Mouse (Mus musculus) kidney, postnatal 0 days (tissue): ENCODE measurements around the gene Il31ra. TPM values are rescaled to one million over a fixed set of nuclear protein-coding genes. Genes with fewer than 3 reads are reported as not detected.
"Not testable (repeated sequence)": the region's sequence is repeated elsewhere in the genome, so short reads cannot be mapped to it uniquely, and the experiment has no call there.

Experiments used
- ATAC-seq: fragments of 200-750 bp; cut with Nextera tagmentation; replicated peaks from 2 replicates; pipeline ENCODE4 v1.8.0; 2017; ENCODE audit warnings: low read depth, moderate number of reproducible peaks, moderate TSS enrichment, moderate library complexity; ENCODE audit not compliant: low FRiP score
- DNase-seq: peaks from one replicate; pipeline ENCODE4 v3.0.0-alpha.2; 2016; ENCODE audit warnings: low spot score
- H3K27ac ChIP-seq: fragments of 300-500 bp; sonication (generic); 2 replicates; pipeline ENCODE4 v1.5.1; 2014; ENCODE audit warnings: mild to moderate bottlenecking
- H3K27me3 ChIP-seq: fragments of 300-500 bp; sonication (generic); 2 replicates; pipeline ENCODE4 v1.6.1; 2014; ENCODE audit warnings: low read length, mixed read lengths; ENCODE audit not compliant: insufficient read depth
- H3K36me3 ChIP-seq: fragments of 300-500 bp; sonication (generic); 2 replicates; pipeline ENCODE4 v1.6.1; 2014; ENCODE audit warnings: low read length, mixed read lengths; ENCODE audit not compliant: insufficient read depth
- H3K4me1 ChIP-seq: fragments of 300-500 bp; sonication (generic); replicated peaks from 2 replicates; pipeline ENCODE4 v1.6.1; 2014; ENCODE audit warnings: antibody characterized with exemption, low read length, mixed read lengths; ENCODE audit not compliant: insufficient read depth
- H3K4me2 ChIP-seq: fragments of 300-500 bp; sonication (generic); 2 replicates; pipeline ENCODE4 v1.6.1; 2014; ENCODE audit warnings: mild to moderate bottlenecking, low read length, moderate library complexity, mixed read lengths
- H3K4me3 ChIP-seq: fragments of 300-500 bp; sonication (generic); replicated peaks from 2 replicates; pipeline ENCODE4 v1.5.1; 2014; ENCODE audit warnings: low read depth, low read length
- H3K9ac ChIP-seq: fragments of 300-500 bp; sonication (generic); 2 replicates; pipeline ENCODE4 v1.6.1; 2014; ENCODE audit warnings: low read depth, low read length
- H3K9me3 ChIP-seq: fragments of 300-500 bp; sonication (generic); replicated peaks from 2 replicates; pipeline ENCODE4 v1.6.1; 2016; ENCODE audit warnings: low read length, inconsistent platforms, mixed read lengths
- CTCF ChIP-seq: IDR thresholded peaks from 2 replicates; pipeline ENCODE4 v1.5.1; 2016; ENCODE audit warnings: antibody characterized with exemption, low read depth, mild to moderate bottlenecking, moderate library complexity
- WGBS: fragments of 180-500 bp; shearing (Covaris S2); extraction: QIAGEN DNeasy Blood & Tissue Kit; methylation state at CpG from one replicate; pipeline ENCODE4 v1.1.7; 2014; 5-methylcytosine and 5-hydroxymethylcytosine counted together
- polyA plus RNA-seq: library from polyadenylated mRNA; unstranded; fragments of >200 nt; fragmentation: Nextera tagmentation; extraction: Ambion mirVana; gene quantifications from 2 replicates; pipeline ENCODE4 v1.2.1, GENCODE M21; 2015

Gene Il31ra
- 0.46 and 0.53 TPM in 2 replicates for polyA plus RNA-seq

DNA sequence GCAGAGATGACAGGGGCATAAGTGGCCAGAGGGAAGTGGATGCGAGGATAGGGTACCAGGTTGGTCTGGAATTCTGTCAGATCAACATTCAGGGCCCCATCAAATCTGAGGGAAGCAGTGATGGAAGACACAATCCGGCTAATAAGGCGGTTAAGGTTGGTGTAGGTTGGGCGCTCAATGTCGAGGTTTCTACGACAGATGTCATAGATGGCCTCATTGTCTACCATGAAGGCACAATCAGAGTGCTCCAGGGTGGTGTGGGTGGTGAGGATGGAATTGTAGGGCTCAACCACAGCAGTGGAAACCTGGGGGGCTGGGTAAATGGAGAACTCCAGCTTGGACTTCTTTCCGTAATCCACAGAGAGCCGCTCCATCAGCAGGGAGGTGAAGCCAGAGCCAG, at the start of gene Il31ra:
Gene Il31ra, minus strand, starts transcription at position 101 of the 400 bp plus-strand sequence.
- H3K9me3 ChIP-seq, ATAC-seq, H3K27ac ChIP-seq, H3K4me3 ChIP-seq, H3K9ac ChIP-seq, H3K36me3 ChIP-seq, H3K27me3 ChIP-seq, H3K4me1 ChIP-seq, H3K4me2 ChIP-seq, DNase-seq: not testable (repeated sequence)
- WGBS = 93% methylated on average over 5 of the region's 8 CpGs

DNA sequence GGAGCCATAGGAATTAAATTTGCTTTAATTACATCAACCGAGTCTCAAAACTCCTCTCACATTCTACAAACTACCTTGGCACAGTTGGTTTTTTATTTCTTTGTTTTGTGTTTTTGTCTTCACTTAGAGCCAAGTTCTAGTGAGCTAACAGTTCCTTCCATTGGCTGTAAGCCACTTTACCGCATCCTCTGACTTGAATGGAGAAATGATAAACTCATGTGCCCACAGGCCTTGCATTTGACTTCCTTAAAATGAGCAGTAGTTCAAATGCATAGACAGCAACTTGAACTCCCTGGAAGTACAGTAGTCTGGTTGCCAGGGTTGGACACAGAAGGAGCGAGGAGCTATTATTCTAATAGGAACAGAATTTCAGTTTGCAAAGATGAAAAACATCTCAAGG, 48.7 kb upstream of the Il31ra start:
- ATAC-seq (no peak), DNase-seq (no peak)
- Histone ChIP-seq H3K27ac (no peak overlapping the region), H3K4me1 (no peaks in the 10 kb centered on the region), H3K4me2 (no peak overlapping the region), H3K9ac (no peak overlapping the region), H3K27me3 (no peaks in the 10 kb centered on the region), H3K9me3 (no peaks in the 10 kb centered on the region), H3K36me3 (no peaks in the 10 kb centered on the region), H3K4me3 (no peak overlapping the region)
- no peak for TF ChIP-seq CTCF
- WGBS = 86% methylated on average over 3 of the region's 3 CpGs

- ATAC-seq = no peak
- Histone ChIP-seq H3K4me3 (no peak overlapping the region), H3K4me1 (no peaks in the 10 kb centered on the region), H3K36me3 (no peaks in the 10 kb centered on the region), H3K9ac (no peak overlapping the region), H3K4me2 (no peak overlapping the region), H3K9me3 (no peaks in the 10 kb centered on the region), H3K27ac (no peak overlapping the region), H3K27me3 (no peaks in the 10 kb centered on the region)
- no peak for DNase-seq
- TF ChIP-seq CTCF = no peak
- WGBS = 64% methylated on average over 4 of the region's 4 CpGs
Measured at GRCm38 (mm10) chr13:112639111-112639510, 45.0 kb upstream of the Il31ra start.

- no peaks in the 10 kb centered on the region for H3K36me3 ChIP-seq
- 53% methylated on average over 3 of the region's 3 CpGs for WGBS
- no peak overlapping the region for H3K9ac ChIP-seq
- H3K4me2 ChIP-seq = no peak overlapping the region
- H3K27ac ChIP-seq = no peak overlapping the region
- ATAC-seq (no peak), DNase-seq (no peak)
- no peaks in the 10 kb centered on the region for H3K9me3 ChIP-seq
- H3K4me1 ChIP-seq = no peaks in the 10 kb centered on the region
- H3K27me3 ChIP-seq = no peaks in the 10 kb centered on the region
- no peak for TF ChIP-seq CTCF
- H3K4me3 ChIP-seq = no peak overlapping the region
Measured at GRCm38 (mm10) chr13:112636498-112636897, 42.3 kb upstream of the Il31ra start.

- Histone ChIP-seq H3K4me1 (no peaks in the 10 kb centered on the region), H3K4me3 (no peak overlapping the region), H3K4me2 (no peak overlapping the region), H3K9ac (no peak overlapping the region), H3K36me3 (no peaks in the 10 kb centered on the region), H3K9me3 (no peaks in the 10 kb centered on the region), H3K27ac (no peak overlapping the region), H3K27me3 (no peaks in the 10 kb centered on the region)
- TF ChIP-seq CTCF = no peak
- DNase-seq (no peak), ATAC-seq (no peak)
- WGBS = 72% methylated on average over 7 of the region's 7 CpGs
Measured at GRCm38 (mm10) chr13:112635174-112635837, 41.1 kb upstream of the Il31ra start.

DNA sequence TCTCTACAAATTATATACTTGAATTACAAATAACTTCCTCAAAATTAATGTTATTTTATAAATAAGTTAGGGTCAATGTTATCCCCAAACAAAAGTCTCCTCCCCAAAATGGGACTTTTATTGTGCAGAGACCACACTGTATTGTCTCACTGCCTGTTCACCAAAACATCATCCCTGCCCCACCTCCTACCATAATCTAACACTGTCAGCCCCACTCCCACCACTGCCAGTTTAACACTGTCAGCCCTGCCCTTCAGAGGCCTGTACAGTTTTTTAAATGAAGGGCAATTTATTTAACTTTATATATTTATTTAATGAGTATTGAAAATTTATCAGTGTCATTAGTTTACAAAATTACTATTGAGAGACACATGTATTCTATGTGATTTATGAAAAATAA, 31.4 kb upstream of the Il31ra start:
- H3K4me1 ChIP-seq = no peaks in the 10 kb centered on the region
- H3K27ac ChIP-seq = no peak overlapping the region
- H3K9ac ChIP-seq = no peak overlapping the region
- no peaks in the 10 kb centered on the region for H3K9me3 ChIP-seq
- DNase-seq (no peak), ATAC-seq (no peak)
- no peak for TF ChIP-seq CTCF
- H3K4me3 ChIP-seq = no peak overlapping the region
- H3K36me3 ChIP-seq = no peaks in the 10 kb centered on the region
- H3K27me3 ChIP-seq = no peaks in the 10 kb centered on the region
- H3K4me2 ChIP-seq = no peak overlapping the region

DNA sequence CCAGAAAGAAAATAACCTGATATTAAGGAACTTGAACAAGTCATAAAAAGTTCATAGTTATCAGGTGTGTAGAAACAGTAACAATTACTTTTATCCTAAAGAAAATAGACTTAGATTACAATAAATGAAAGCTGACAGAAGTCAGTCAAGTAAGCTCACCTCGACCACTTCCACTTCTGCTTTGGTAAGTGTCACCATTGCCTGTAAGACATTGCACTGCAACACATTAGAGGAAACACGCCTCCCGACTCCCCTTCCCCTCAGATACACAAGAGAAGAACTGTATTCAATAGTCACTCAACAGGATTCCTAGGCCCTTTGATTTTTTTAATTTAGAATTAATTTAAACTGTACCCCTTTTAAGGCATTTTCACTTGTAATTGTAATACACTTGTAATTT, 30.5 kb upstream of the Il31ra start:
- no peak overlapping the region for H3K27ac ChIP-seq
- WGBS = 66% methylated on average over 3 of the region's 3 CpGs
- DNase-seq (no peak), ATAC-seq (no peak)
- no peak overlapping the region for H3K9ac ChIP-seq
- H3K4me1 ChIP-seq = no peaks in the 10 kb centered on the region
- H3K27me3 ChIP-seq = no peaks in the 10 kb centered on the region
- H3K4me2 ChIP-seq = no peak overlapping the region
- H3K36me3 ChIP-seq = no peaks in the 10 kb centered on the region
- H3K9me3 ChIP-seq = no peaks in the 10 kb centered on the region
- TF ChIP-seq CTCF = no peak
- no peak overlapping the region for H3K4me3 ChIP-seq
